Mouse (Mus musculus): ENCODE measurements around the gene Rbpjl. TPM values are rescaled to one million over a fixed set of nuclear protein-coding genes. Genes with fewer than 3 reads are reported as not detected.
A peak's percentile ranks its signal among the peaks of the same experiment; 100 is the strongest.

The Rbpjl gene
- total RNA-seq, 2 experiments from 2014 or later: not detected

DNA sequence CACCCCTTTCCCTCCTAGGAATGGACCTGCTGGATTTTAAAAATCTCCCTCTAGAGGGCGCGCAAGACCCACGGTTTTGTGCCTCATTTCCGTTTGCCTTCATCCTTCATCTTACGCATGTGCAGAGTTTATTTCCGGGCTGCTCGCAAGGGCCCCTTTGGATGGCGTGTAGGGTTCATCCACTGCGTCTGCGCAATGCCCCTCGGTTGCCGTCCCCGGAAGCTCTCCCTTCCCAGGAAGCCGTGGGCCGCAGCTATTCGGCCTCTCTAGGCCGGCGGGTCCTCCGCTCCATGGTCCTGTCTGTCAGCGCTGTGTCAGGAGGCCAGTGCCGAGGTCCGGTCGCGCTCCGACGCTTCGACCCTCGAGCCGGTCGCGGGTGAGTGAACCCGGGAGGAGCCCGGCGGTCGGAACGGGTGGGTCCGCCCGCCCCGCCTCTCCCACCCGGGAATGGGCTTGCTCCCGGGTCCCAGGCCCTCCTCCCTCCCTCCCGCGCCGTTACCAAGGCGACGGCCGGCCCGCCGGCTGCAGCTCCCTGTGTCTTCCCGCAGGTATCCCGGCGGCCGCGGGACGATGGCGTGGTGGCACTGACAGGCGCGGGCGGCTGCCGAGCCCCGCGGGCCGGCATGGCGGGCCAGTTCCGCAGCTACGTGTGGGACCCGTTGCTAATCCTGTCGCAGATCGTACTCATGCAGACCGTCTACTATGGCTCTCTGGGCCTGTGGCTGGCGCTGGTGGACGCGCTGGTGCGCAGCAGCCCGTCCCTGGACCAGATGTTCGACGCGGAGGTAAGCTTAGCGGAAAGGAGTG is 58.0 kb downstream of the Rbpjl start, which contains the start of gene Gm20458:
Gene Gm20458, plus strand, starts transcription at position 223 of the 807 bp plus-strand sequence.
- intact Hi-C loops (cut with DNase I): loop anchor here (1.0 to 2.0 kb wide), 3 partner anchors 25 to 58 kb away; partner anchors contain the start of genes Dbndd2 and Pigt
- peak; percentile 91 to 93 for DNase-seq

Small RNAs within 50 kb of the gene (microRNA-seq; reads per million reads assigned to microRNA genes)
- 0 reads per million in 2 experiments for gene Mir7678 (ENCODE audit: borderline number of aligned reads in 2 of 2)

Other genes starting within 250 kb of the Rbpjl start
- gene Kcns1, start 232.0 kb upstream of the Rbpjl start, total RNA-seq (2021): not detected
- gene Wfdc5, start 220.4 kb upstream of the Rbpjl start, total RNA-seq (2021): not detected
- gene Wfdc12, start 212.5 kb upstream of the Rbpjl start, total RNA-seq (2021): not detected
- gene Wfdc15a, start 203.0 kb upstream of the Rbpjl start, total RNA-seq (2021): not detected
- not detected for gene Wfdc15b, start 181.5 kb upstream of the Rbpjl start, total RNA-seq (2021)
- gene Svs2, start 164.7 kb upstream of the Rbpjl start, total RNA-seq (2021): not detected
- gene Svs3b, start 146.5 kb upstream of the Rbpjl start, total RNA-seq (2021): not detected
- not detected for gene Svs4, start 124.7 kb upstream of the Rbpjl start, total RNA-seq (2021)
- gene Svs3a, start 113.9 kb upstream of the Rbpjl start, total RNA-seq (2021): not detected
- gene Svs6, start 86.4 kb upstream of the Rbpjl start, total RNA-seq (2021): not detected
- gene Svs5, start 70.4 kb upstream of the Rbpjl start, total RNA-seq (2021): not detected
- gene Slpi, start 14.0 kb upstream of the Rbpjl start, total RNA-seq (2021): 10 to 100 TPM in 1 of 2 experiments, 1 to 10 TPM in 1; 8.0 to 11.0 TPM
- under 1 TPM; 0.51 to 0.75 TPM for gene Matn4, start 2.0 kb downstream of the Rbpjl start, total RNA-seq (2021)
- 10 to 100 TPM; 20.6 to 20.7 TPM for gene Sdc4, start 40.7 kb downstream of the Rbpjl start, total RNA-seq (2021)
- gene Sys1, start 53.8 kb downstream of the Rbpjl start, total RNA-seq (2021): 10 to 100 TPM; 23.0 to 24.6 TPM
- gene Gm20458, start 57.8 kb downstream of the Rbpjl start, total RNA-seq (2021): 1 to 10 TPM; 7.6 to 7.7 TPM
- gene Trp53tg5, start 70.6 kb downstream of the Rbpjl start, total RNA-seq (2021): not detected
- gene Dbndd2, start 83.0 kb downstream of the Rbpjl start, total RNA-seq (2021): 10 to 100 TPM; 14.3 to 15.8 TPM
- gene Pigt, start 94.4 kb downstream of the Rbpjl start, total RNA-seq (2021): 10 to 100 TPM; 34.2 to 35.6 TPM
- 1 to 10 TPM; 1.0 to 1.2 TPM for gene Wfdc2, start 159.3 kb downstream of the Rbpjl start, total RNA-seq (2021)
- not detected for gene Spint3, start 170.3 kb downstream of the Rbpjl start, total RNA-seq (2021)
- gene Wfdc6a, start 182.3 kb downstream of the Rbpjl start, total RNA-seq (2021): under 1 TPM in 1 of 2 experiments, not detected in 1; 0.53 TPM
- not detected for gene Eppin, start 190.5 kb downstream of the Rbpjl start, total RNA-seq (2021)
- gene Wfdc6b, start 210.4 kb downstream of the Rbpjl start, total RNA-seq (2021): not detected
- gene Wfdc8, start 210.5 kb downstream of the Rbpjl start, total RNA-seq (2021): not detected
- gene Wfdc16, start 235.7 kb downstream of the Rbpjl start, total RNA-seq (2021): not detected